Mouse (Mus musculus): ENCODE measurements around the gene Actr3b. TPM values are rescaled to one million over a fixed set of nuclear protein-coding genes. Genes with fewer than 3 reads are reported as not detected.
A peak's percentile ranks its signal among the peaks of the same experiment; 100 is the strongest.
"Not testable (repeated sequence)": the region's sequence is repeated elsewhere in the genome, so short reads cannot be mapped to it uniquely, and the experiment has no call there.

The Actr3b gene
- polyA plus RNA-seq, 1 experiment, result 55.1 TPM

DNA sequence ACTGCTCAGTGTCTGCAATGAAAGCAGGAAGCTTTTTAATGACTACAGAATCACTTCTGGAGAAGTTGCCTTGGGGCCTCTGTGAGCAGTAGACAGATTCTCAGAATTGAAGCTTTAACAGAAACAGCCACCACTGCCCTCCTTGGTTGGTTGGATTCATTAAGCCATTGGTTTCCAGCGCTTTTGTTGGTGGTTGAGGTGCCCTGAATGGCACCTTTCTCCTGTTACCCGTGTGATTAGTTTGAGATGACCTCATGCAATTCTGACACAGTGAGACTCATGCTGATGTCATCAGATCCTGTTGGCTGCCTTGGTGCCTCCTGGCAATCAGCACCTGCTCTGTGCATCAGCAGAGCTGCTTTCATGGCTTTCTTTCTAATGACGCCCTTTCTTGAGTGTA is 21.3 kb upstream of the Actr3b start:
- H3K27ac ChIP-seq (ENCODE audit: insufficient read depth, low read length), result no peak overlapping the region
- no peak for TF ChIP-seq CTCF (IDR thresholded peaks at IDR 0.05; ENCODE audit: borderline replicate concordance, insufficient read depth, low read depth, low read length)
- TF ChIP-seq POLR2A (IDR thresholded peaks at IDR 0.05; ENCODE audit: borderline replicate concordance, insufficient read depth, low read length), result no peak
- 65% methylated on average over 3 of the region's 3 CpGs for WGBS
- no peaks in the 10 kb centered on the region for H3K4me1 ChIP-seq (ENCODE audit: control insufficient read depth, insufficient read depth, low read length)
- no peaks in the 10 kb centered on the region for H3K27me3 ChIP-seq (ENCODE audit: control insufficient read depth, insufficient read depth, low read length)
- H3K4me3 ChIP-seq (replicated peaks; ENCODE audit: insufficient read depth, low read depth, low read length), result no peak overlapping the region
- DNase-seq, result no peak

DNA sequence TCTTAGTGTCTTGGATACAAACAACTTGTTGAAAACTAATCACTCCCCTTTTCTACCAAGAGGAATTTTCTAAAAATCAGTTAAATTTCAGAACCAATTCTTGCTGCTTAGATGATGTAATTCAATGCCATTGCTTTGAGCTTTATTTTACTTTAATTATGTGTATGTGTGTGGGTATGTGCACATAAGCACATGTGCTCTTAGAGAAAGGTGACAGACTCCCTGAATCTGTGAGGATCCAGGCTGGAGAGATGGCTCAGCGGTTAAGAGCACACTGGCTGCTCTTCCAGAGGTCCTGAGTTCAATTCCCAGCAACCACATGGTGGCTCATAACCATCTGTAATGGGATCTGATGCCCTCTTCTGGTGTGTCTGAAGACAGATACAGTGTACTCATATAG is 20.9 kb upstream of the Actr3b start:
- not testable (repeated sequence) for H3K27ac ChIP-seq (ENCODE audit: insufficient read depth, low read length); DNase-seq; H3K4me1 ChIP-seq (ENCODE audit: control insufficient read depth, insufficient read depth, low read length); H3K4me3 ChIP-seq (replicated peaks; ENCODE audit: insufficient read depth, low read depth, low read length); H3K27me3 ChIP-seq (ENCODE audit: control insufficient read depth, insufficient read depth, low read length)
- 97% methylated on average over 1 of the region's 1 CpGs for WGBS

DNA sequence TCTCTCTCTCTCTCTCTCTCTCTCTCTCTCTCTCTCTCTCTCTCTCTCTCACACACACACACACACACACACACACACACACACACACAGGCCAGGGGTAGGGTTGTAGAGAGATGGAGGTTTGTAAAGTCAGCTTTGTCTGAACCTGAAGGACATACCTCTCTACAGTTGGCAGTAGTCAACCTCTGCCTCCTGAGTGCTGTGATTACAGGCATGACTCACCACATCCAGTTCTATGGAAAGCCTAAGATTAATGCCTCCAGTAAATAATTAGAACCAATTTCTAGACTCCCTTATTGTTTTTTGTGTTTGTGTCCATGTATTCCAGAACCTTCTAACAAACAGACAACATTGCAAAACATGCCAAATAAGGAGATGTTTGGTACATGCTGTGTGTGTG is 11.9 kb upstream of the Actr3b start:
- H3K27me3 ChIP-seq (ENCODE audit: control insufficient read depth, insufficient read depth, low read length), result no peaks in the 10 kb centered on the region
- no peaks in the 10 kb centered on the region for H3K4me1 ChIP-seq (ENCODE audit: control insufficient read depth, insufficient read depth, low read length)
- no peak overlapping the region for H3K27ac ChIP-seq (ENCODE audit: insufficient read depth, low read length)
- TF ChIP-seq POLR2A (IDR thresholded peaks at IDR 0.05; ENCODE audit: borderline replicate concordance, insufficient read depth, low read length) (no peak), CTCF (IDR thresholded peaks at IDR 0.05; ENCODE audit: borderline replicate concordance, insufficient read depth, low read depth, low read length) (no peak)
- DNase-seq, result no peak
- H3K4me3 ChIP-seq (replicated peaks; ENCODE audit: insufficient read depth, low read depth, low read length), result no peak overlapping the region

DNA sequence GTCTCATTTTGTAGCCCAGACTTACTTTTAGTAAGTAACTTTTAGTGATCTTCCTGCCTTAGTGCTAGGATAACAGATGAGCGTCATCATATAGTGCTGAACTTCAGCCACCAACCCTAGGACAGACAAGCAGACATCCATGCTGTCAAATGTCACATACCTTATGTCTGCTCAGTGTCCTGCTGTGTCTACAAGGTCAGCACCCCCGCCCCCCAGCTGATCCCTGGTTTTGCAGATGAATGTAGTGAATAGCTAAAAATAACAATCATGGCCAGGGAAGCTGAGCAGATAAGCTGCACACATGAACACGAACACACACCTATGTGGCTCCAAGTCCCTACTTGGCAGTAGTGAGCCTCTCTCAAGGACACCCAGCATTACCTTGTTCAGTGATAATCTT is 11.2 kb upstream of the Actr3b start:
- Histone ChIP-seq H3K27ac (ENCODE audit: insufficient read depth, low read length) (no peak overlapping the region), H3K4me1 (ENCODE audit: control insufficient read depth, insufficient read depth, low read length) (no peaks in the 10 kb centered on the region)
- 84% methylated on average over 3 of the region's 3 CpGs for WGBS

DNA sequence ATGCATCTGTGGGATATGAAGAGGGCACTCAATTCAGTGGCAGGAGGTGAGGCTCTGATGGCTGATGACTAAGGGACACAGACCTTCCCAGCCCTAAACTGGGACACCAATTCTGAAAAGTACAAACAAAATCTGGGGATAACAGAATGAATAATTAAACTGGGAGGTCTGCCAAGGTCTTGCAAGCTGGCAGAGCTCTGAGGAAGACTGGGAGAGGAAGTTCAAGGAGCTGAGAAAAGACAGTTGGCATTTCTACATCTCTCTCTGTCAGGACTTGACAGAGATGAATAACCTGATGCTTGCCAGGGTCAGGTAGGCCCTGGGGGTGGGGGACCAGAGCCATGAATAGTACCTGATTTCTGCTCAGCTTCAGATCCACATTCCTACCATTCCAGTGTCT is 8.2 kb upstream of the Actr3b start:
- no peak overlapping the region for H3K4me3 ChIP-seq (replicated peaks; ENCODE audit: insufficient read depth, low read depth, low read length)
- H3K27ac ChIP-seq (ENCODE audit: insufficient read depth, low read length), result peak overlapping the region; percentile 36; the same call in 1 of the 2 replicates
- no peaks in the 10 kb centered on the region for H3K4me1 ChIP-seq (ENCODE audit: control insufficient read depth, insufficient read depth, low read length)
- DNase-seq, result peak in 1 of 2 experiments; percentile 60
- TF ChIP-seq POLR2A (IDR thresholded peaks at IDR 0.05; ENCODE audit: borderline replicate concordance, insufficient read depth, low read length) (no peak), CTCF (IDR thresholded peaks at IDR 0.05; ENCODE audit: borderline replicate concordance, insufficient read depth, low read depth, low read length) (no peak)
- H3K27me3 ChIP-seq (ENCODE audit: control insufficient read depth, insufficient read depth, low read length), result no peaks in the 10 kb centered on the region

More for the DNA sequence above, 11.2 kb upstream of the Actr3b start:
- no peak for DNase-seq
- TF ChIP-seq POLR2A (IDR thresholded peaks at IDR 0.05; ENCODE audit: borderline replicate concordance, insufficient read depth, low read length), result no peak
- TF ChIP-seq CTCF (IDR thresholded peaks at IDR 0.05; ENCODE audit: borderline replicate concordance, insufficient read depth, low read depth, low read length), result no peak
- H3K27me3 ChIP-seq (ENCODE audit: control insufficient read depth, insufficient read depth, low read length), result no peaks in the 10 kb centered on the region
- H3K4me3 ChIP-seq (replicated peaks; ENCODE audit: insufficient read depth, low read depth, low read length), result no peak overlapping the region

DNA sequence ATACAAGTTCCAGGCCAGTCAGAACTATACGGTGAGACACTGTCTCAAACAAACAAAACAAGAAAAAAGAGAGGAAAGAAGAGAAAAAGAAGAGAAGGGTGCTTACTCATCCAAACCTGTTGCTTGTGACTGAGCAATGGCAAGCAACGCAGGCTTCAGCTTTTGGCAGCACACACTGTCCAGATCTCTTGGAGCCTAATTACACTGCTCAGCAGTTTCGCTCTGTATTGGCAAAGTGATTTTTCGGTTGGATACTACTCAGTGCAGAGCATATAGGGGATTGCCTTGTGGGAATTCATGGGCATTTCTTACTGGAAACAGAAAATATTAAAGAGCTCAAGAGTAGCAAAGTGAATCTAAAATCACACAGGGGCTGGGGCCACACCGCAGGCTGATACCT is 6.9 kb upstream of the Actr3b start:
- no peak overlapping the region for H3K4me3 ChIP-seq (replicated peaks; ENCODE audit: insufficient read depth, low read depth, low read length)
- TF ChIP-seq POLR2A (IDR thresholded peaks at IDR 0.05; ENCODE audit: borderline replicate concordance, insufficient read depth, low read length) (no peak), CTCF (IDR thresholded peaks at IDR 0.05; ENCODE audit: borderline replicate concordance, insufficient read depth, low read depth, low read length) (no peak)
- no peaks in the 10 kb centered on the region for H3K27me3 ChIP-seq (ENCODE audit: control insufficient read depth, insufficient read depth, low read length)
- 38% methylated on average over 5 of the region's 5 CpGs for WGBS
- no peaks in the 10 kb centered on the region for H3K4me1 ChIP-seq (ENCODE audit: control insufficient read depth, insufficient read depth, low read length)
- peak in 1 of 2 experiments; percentile 71 for DNase-seq
- no peak overlapping the region for H3K27ac ChIP-seq (ENCODE audit: insufficient read depth, low read length)

DNA sequence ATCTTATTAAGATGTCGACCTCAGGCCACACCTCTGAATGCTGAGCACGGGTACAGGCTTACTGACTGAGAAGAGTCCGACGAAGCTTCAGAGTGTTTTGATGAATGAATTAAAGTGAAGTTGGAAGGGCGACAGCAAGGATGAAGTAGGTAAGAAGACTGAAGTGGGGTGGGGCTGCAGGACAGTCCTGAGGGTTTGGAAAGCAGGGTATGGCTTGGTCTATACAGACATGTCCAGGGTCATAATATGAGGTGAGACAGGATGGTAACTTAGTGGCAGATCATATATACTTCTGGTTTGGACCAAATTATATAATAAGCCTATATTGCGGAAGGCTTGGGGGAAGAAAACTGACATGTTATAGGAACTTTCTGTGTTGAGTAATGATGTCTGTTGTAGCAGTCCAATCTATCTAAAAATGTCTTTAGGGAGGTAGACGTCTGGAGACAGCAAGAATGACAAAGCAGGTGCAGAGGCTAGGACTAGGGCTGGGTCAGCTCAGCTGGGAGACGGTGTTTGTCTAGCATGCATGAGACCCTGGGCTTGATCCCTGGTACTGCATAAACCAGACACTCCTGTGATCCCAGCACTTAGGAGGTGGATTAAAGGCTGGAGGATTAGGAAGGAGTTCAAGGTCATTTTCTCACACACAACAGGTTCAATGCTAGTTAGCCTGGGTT is 6.1 kb upstream of the Actr3b start:
- no peaks in the 10 kb centered on the region for H3K4me1 ChIP-seq (ENCODE audit: control insufficient read depth, insufficient read depth, low read length)
- TF ChIP-seq POLR2A (IDR thresholded peaks at IDR 0.05; ENCODE audit: borderline replicate concordance, insufficient read depth, low read length) (no peak), CTCF (IDR thresholded peaks at IDR 0.05; ENCODE audit: borderline replicate concordance, insufficient read depth, low read depth, low read length) (no peak)
- H3K27me3 ChIP-seq (ENCODE audit: control insufficient read depth, insufficient read depth, low read length), result no peaks in the 10 kb centered on the region
- no peak overlapping the region for H3K4me3 ChIP-seq (replicated peaks; ENCODE audit: insufficient read depth, low read depth, low read length)
- H3K27ac ChIP-seq (ENCODE audit: insufficient read depth, low read length), result no peak overlapping the region
- no peak for DNase-seq
- 66% methylated on average over 8 of the region's 8 CpGs for WGBS

DNA sequence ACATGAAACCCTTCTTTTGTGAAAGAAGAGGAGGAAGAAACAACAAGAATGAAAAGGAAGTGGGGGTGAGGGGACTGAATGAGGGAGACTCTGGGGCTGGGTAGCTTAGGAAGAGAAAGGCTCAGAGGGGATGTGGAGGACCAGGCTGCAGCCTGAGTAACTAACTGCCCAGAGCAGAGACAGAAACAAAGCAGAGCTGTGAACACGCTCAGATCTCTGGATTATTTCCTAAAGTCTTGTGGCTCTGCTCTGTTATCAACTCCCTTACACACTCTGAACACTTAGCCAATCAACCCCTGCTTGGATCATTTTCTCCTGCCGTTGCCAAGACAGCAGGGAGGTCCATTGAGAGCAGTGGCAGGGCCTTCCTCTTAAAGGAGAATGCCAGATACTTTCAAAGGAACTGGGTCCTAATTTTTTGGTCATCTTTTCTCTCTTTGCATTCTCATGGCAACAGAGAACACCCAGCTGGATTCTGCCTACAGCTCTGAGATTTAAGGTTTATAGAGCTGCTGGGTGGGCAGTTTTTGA is 5.5 kb upstream of the Actr3b start:
- Histone ChIP-seq H3K4me3 (replicated peaks; ENCODE audit: insufficient read depth, low read depth, low read length) (no peak overlapping the region), H3K27me3 (ENCODE audit: control insufficient read depth, insufficient read depth, low read length) (no peaks in the 10 kb centered on the region), H3K4me1 (ENCODE audit: control insufficient read depth, insufficient read depth, low read length) (no peaks in the 10 kb centered on the region), H3K27ac (ENCODE audit: insufficient read depth, low read length) (no peak overlapping the region)
- TF ChIP-seq CTCF (IDR thresholded peaks at IDR 0.05; ENCODE audit: borderline replicate concordance, insufficient read depth, low read depth, low read length) (no peak), POLR2A (IDR thresholded peaks at IDR 0.05; ENCODE audit: borderline replicate concordance, insufficient read depth, low read length) (no peak)
- DNase-seq, result peak in 1 of 2 experiments; percentile 33
- WGBS, result 34% methylated on average over 2 of the region's 2 CpGs
